Mouse (Mus musculus) ES-Bruce4 (cell line): ENCODE results near the gene S1pr2.

Source experiments
- CTCF ChIP-seq: IDR thresholded peaks from one replicate; pipeline ENCODE4 v1.8.1; 2011; ENCODE audit warnings: low read depth, low read length
- EP300 ChIP-seq: IDR thresholded peaks from 2 replicates; pipeline ENCODE4 v1.6.1; 2011; ENCODE audit warnings: low read depth, low read length; ENCODE audit not compliant: insufficient read depth
- POLR2A ChIP-seq: IDR thresholded peaks from one replicate; pipeline ENCODE4 v1.8.1; 2011; ENCODE audit warnings: low read length; ENCODE audit not compliant: insufficient read depth

GRCm38 (mm10) chr9:20966008-20966407 is 10.6 kb downstream of the S1pr2 start:
- TF ChIP-seq CTCF (no peak), POLR2A (no peak), EP300 (no peak)
